Mouse (Mus musculus) megakaryocyte, embryonic 14.5 days (primary cell): Measurements from ENCODE around the gene Sbf2. TPM values are rescaled to one million over a fixed set of nuclear protein-coding genes. Genes with fewer than 3 reads are reported as not detected.

Experiments used
- H3K27me3 ChIP-seq: replicated peaks from 2 replicates; pipeline ENCODE3; 2012; ENCODE audit warnings: inconsistent platforms
- H3K36me3 ChIP-seq: replicated peaks from 2 replicates; pipeline ENCODE3; 2012; ENCODE audit warnings: low read length, inconsistent platforms, mixed read lengths
- H3K4me1 ChIP-seq: 2 replicates; pipeline ENCODE4 v1.6.1; 2012; ENCODE audit warnings: inconsistent platforms
- H3K4me3 ChIP-seq: replicated peaks from 2 replicates; pipeline ENCODE3; 2012; ENCODE audit warnings: moderate library complexity, mild to moderate bottlenecking, inconsistent platforms
- H3K9me3 ChIP-seq: 2 replicates; pipeline ENCODE4 v1.6.1; 2012; ENCODE audit warnings: inconsistent platforms
- FLI1 ChIP-seq: IDR thresholded peaks from 2 replicates; pipeline ENCODE4 v1.6.1; 2012; ENCODE audit warnings: low read length, inconsistent platforms, mixed read lengths
- GATA1 ChIP-seq: IDR thresholded peaks from 3 replicates; pipeline ENCODE4 v1.6.1; 2012; ENCODE audit warnings: mixed read lengths, low read length, inconsistent platforms, borderline replicate concordance
- polyA plus RNA-seq: library from polyadenylated mRNA; stranded (reverse); fragments of >175 nt; gene quantifications from 2 replicates; pipeline ENCODE4 v1.2.3, GENCODE M21; 2012; ENCODE audit warnings: low replicate concordance; ENCODE audit not compliant: insufficient read depth

Gene Sbf2
- polyA plus RNA-seq, 1 experiment = 0.55 TPM

DNA sequence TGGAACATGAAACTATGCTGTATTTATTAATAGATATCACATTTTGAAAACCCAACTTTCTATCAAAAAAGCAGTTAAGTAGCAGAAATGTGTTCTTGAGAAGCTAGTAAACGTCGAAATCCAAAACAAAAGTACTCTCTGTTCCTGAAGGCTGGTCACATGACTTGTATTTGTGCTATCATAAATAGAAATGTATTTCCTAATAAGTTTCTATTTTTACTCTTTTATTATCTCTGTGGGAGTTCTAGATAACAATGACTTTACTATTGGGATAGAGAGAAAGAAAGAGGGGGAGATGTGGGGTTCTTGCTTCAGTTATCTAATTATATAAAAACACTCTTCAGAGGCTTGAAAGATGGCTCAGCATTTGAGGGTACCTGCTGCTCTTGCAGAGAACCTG is 29.5 kb downstream of the Sbf2 start:
- H3K4me1 ChIP-seq = no peaks in the 10 kb centered on the region
- no peaks in the 10 kb centered on the region for H3K9me3 ChIP-seq
- no peaks in the 10 kb centered on the region for H3K36me3 ChIP-seq
- H3K27me3 ChIP-seq = peaks cover 9% of the 10 kb centered on the region
- no peak overlapping the region for H3K4me3 ChIP-seq
- TF ChIP-seq FLI1 = no peak
- no peak for TF ChIP-seq GATA1

DNA sequence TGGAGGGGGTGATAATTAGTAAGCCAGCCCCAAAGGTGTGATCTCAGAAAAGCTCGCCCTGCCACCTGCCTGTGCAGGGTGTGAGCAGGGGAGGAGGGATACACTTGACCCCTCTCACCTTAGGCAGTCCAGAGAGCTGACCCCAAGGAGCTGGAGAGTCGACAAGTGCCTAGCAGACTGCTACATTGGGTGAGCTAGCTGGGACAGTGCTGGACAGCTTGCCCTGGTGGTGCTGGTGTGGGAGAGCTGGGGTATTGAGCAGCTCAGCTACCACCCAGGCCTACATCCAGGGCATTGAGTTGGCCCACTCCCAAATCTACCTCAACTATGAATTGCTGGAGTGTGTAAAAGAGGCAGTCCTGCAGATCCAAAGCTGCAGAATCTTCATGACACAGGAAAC is 30.6 kb downstream of the Sbf2 start:
- Histone ChIP-seq H3K4me1 (no peaks in the 10 kb centered on the region), H3K27me3 (peaks cover 9% of the 10 kb centered on the region), H3K4me3 (no peak overlapping the region), H3K36me3 (no peaks in the 10 kb centered on the region), H3K9me3 (no peaks in the 10 kb centered on the region)
- TF ChIP-seq FLI1 = no peak
- TF ChIP-seq GATA1 = no peak

- H3K4me3 ChIP-seq = no peak overlapping the region
- no peaks in the 10 kb centered on the region for H3K36me3 ChIP-seq
- H3K9me3 ChIP-seq = no peaks in the 10 kb centered on the region
- peaks cover 9% of the 10 kb centered on the region for H3K27me3 ChIP-seq
- no peak for TF ChIP-seq GATA1
- TF ChIP-seq FLI1 = no peak
- no peaks in the 10 kb centered on the region for H3K4me1 ChIP-seq
These were observed 31.0 kb downstream of the Sbf2 start for GRCm38 (mm10) chr7:110583705-110584104.

- TF ChIP-seq FLI1 = no peak
- no peak for TF ChIP-seq GATA1
- Histone ChIP-seq H3K4me3 (no peak overlapping the region), H3K27me3 (peaks cover 4% of the 10 kb centered on the region), H3K36me3 (no peaks in the 10 kb centered on the region), H3K4me1 (no peaks in the 10 kb centered on the region), H3K9me3 (no peaks in the 10 kb centered on the region)
These were observed 48.7 kb downstream of the Sbf2 start for GRCm38 (mm10) chr7:110565815-110566549.

DNA sequence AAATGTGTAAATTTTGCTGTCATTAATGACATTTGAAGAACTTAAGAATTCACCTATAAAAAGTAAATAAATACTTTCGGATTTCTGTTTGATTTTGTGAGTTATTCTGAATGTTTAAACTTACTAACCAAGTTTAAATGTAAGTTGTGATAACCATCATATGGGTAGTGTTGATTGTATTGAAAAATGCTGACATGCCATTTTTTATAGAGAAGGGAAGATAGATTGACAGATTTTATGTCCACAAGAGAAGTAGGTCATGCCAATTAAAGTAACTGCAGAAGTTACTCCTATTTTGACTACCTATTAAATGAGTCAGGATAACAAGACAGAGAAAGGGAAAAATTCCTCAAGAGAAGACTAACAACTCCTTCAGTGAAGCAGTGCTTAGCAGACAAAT is 53.1 kb downstream of the Sbf2 start:
- Histone ChIP-seq H3K4me3 (no peak overlapping the region), H3K27me3 (peaks cover 5% of the 10 kb centered on the region)
- TF ChIP-seq GATA1 = no peak
- no peak for TF ChIP-seq FLI1

GRCm38 (mm10) chr7:110557001-110557400 is 57.7 kb downstream of the Sbf2 start:
- H3K36me3 ChIP-seq = no peaks in the 10 kb centered on the region
- TF ChIP-seq FLI1 (no peak), GATA1 (no peak)
- no peak overlapping the region for H3K4me3 ChIP-seq
- H3K9me3 ChIP-seq = no peaks in the 10 kb centered on the region
- H3K4me1 ChIP-seq = no peaks in the 10 kb centered on the region
- H3K27me3 ChIP-seq = peaks cover 1% of the 10 kb centered on the region

More for the DNA sequence above, 53.1 kb downstream of the Sbf2 start:
- no peaks in the 10 kb centered on the region for H3K9me3 ChIP-seq
- no peaks in the 10 kb centered on the region for H3K36me3 ChIP-seq
- H3K4me1 ChIP-seq = no peaks in the 10 kb centered on the region

DNA sequence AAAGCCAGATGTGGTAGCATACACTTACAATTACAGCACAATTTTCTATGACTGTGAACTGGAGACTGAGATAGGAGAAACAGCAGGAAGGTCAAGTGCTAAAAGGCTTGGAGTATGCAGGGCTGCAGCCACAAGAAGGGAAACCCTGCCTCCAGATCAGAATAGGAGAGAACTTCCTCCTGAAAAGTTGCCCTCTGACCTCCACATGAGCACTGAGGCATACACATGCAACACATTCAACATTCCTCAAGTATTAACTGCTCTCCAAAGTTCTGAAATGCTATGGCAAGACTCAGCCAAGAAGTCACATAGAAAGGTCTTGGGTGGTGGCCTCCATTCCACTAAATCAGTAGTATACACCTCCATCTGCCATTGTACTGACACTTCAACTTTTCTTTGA is 58.5 kb downstream of the Sbf2 start:
- no peak overlapping the region for H3K4me3 ChIP-seq
- TF ChIP-seq FLI1 (no peak), GATA1 (no peak)
- no peaks in the 10 kb centered on the region for H3K4me1 ChIP-seq
- H3K36me3 ChIP-seq = no peaks in the 10 kb centered on the region
- H3K9me3 ChIP-seq = no peaks in the 10 kb centered on the region
- peaks cover 1% of the 10 kb centered on the region for H3K27me3 ChIP-seq

GRCm38 (mm10) chr7:110555260-110555659 is 59.5 kb downstream of the Sbf2 start:
- Histone ChIP-seq H3K36me3 (no peaks in the 10 kb centered on the region), H3K4me3 (no peak overlapping the region), H3K4me1 (no peaks in the 10 kb centered on the region), H3K27me3 (peaks cover 1% of the 10 kb centered on the region), H3K9me3 (no peaks in the 10 kb centered on the region)
- TF ChIP-seq GATA1 = no peak
- no peak for TF ChIP-seq FLI1

DNA sequence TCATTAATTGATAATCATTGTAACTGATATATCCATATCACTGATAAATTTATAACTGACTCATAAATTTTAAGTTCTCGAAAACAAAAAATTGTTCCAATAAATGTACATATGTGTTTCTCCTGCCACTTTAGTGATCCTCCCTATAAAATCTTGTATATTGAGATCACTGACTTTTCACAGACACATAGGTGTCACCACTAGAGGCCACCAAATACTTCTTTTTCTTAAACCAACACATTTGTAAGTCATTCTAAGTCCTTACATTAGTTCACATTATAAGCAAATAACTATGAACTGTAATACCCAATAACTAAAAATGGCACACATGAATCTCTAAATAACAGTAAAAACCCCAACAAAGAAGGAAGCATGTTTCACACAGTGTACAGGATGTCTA is 66.5 kb downstream of the Sbf2 start:
- Histone ChIP-seq H3K27me3 (no peaks in the 10 kb centered on the region), H3K9me3 (no peaks in the 10 kb centered on the region), H3K4me1 (no peaks in the 10 kb centered on the region), H3K4me3 (no peak overlapping the region), H3K36me3 (no peaks in the 10 kb centered on the region)
- TF ChIP-seq FLI1 (no peak), GATA1 (no peak)

DNA sequence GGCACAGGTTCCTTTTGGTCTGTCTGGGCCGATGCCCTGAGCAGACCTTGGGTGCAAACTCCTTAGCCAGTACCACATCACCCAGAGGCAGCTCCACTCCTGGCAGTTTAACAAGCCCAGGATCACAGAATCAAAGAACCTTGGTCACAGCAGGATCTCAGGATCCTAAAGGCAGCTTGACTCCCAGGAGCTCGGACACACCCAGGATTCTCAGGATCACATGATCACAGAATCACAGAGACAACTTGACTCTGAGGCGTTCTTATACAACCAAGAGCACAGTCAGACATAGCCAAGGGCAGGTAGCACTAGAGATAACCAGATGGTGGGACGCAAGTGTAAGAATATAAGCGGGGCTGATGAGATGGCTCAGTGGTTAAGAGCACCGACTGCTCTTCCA is 71.4 kb downstream of the Sbf2 start:
- H3K36me3 ChIP-seq = no peaks in the 10 kb centered on the region
- no peaks in the 10 kb centered on the region for H3K4me1 ChIP-seq
- H3K9me3 ChIP-seq = no peaks in the 10 kb centered on the region
- TF ChIP-seq FLI1 (no peak), GATA1 (no peak)
- H3K4me3 ChIP-seq = no peak overlapping the region
- H3K27me3 ChIP-seq = no peaks in the 10 kb centered on the region
